Mouse (Mus musculus): ENCODE measurements around the gene Ino80.

Ino80 gene

DNA sequence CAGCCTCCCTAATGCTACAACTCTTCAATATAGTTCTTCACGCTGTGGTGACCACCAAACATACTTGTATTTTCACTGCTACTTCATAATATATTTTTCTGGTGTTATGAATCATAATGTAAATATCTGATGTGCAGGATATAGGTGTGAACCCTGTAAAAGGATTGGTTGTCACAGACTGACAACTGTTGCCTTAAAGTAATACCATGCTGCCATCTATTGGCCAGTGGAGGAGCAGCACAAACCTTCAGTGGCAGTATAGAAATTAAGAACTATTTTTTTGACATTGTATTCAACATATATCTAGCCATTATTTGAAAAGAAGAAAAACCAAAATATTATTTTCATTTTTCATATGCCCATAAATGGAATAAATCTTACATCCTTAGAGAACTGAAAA, 40.5 kb downstream of the Ino80 start:
- DNase-seq = peak; percentile 56

DNA sequence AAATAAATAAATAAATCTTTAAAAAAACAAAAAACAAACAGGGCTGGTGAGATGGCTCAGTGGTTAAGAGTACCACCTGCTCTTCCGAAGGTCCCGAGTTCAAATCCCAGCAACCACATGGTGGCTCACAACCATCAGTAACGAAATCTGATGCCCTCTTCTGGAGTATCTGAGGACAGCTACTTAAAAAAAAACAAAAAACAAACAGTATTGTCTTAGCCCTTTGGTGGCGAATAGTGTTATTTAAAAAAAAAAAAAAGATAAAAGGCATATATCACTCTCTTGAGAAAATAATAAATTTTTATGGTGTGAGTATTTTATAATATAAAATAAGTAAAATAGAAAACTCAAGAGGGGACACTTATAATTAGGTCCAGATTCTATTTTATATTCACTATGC, 41.0 kb downstream of the Ino80 start:
- DNase-seq = no peak

DNA sequence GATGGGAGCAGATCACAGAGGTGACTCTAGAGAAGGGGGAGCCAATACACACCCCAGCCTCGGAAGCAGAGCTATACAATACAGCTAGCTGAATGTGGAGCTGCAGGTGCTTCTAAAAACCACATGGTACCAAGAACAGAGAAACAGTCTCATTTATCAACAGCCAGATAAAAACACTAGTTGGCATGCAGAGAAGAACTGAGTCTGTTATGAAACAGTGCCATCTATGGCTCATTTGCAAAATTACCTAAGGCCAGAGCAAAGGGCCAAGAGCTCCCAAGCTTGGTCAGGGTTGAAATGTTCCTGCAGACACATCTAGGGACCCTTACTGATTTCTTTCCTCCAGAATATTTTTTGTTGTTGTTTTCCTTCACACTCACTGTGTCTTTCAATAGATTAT, 63.7 kb downstream of the Ino80 start:
- peak; percentile 58 for DNase-seq

DNA sequence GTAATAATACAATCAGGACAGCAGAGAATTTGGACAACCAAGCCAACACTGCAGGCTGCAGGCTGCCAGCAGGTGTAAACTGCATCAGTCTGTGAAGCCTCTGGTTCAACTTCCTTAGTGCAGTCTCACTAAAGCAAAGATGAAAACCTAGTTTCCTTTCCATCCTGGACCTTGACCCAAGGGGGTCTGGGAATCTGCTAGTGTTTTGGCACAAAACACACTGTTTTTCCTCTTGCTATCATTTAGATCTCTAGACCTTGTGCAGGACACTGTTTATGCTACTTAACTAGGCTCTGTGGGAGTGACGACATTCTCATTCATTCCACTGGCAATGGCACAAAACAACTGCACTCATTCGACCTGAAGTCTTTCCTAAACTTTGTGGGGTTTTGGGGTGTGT, 65.8 kb downstream of the Ino80 start:
- DNase-seq = peak; percentile 29

DNA sequence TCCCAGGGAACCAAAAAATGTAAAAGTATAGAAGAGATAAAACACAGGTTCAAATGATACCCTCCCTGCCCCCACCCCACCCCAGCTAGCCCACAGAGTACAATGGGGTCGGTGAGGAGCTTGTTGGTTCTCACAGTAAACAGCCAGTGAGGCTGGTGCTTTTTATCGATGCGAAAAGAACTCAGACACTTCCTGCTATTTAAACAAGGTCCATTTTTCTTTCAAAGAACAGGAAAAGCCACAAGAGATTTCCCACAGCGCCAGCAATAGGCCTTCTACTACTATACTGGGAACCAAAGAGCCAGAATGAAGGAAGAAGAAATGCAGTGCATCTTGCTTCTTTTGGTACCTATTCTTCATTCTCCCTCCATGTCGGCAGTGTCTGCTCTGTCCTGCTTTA, 66.5 kb downstream of the Ino80 start:
- peak; percentile 14 for DNase-seq

DNA sequence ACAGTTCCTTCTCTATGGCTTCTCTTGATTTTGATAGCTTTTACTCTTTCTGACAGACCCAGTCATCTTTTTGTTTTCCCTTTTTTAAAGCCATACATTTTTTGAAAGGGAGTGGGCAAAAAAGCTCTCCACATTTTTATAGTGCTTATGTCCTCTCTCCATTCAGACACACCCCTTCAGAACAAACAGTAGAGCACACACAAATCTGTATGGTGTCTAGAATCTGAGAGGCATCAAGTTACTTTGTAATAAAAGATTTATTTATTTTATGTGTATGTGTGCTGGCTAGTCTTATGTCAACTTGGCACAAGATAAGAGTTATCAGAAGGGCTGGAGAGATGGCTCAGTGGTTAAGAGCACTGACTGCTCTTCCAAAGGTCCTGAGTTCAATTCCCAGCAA, 68.8 kb downstream of the Ino80 start:
- no peak for DNase-seq

DNA sequence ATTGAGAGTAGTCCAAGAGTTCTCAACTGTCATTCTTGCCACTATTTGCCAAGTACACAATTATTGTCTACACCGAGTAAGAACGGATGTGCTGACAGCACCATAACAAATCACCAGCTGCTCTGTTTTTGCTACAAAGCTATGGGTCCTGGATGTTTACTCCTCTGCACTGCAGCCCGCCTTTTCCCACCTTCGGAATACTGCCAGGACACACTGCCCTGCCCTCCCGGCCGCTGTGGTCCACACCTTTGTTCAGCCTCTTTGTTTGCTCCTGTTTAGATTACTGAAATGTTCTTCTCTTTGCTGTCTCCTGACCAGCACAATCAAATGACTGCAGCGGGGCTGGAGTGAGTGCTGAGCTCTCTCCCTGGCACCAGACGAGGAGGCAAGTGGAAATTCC, 69.2 kb downstream of the Ino80 start:
- peak; percentile 49 for DNase-seq

DNA sequence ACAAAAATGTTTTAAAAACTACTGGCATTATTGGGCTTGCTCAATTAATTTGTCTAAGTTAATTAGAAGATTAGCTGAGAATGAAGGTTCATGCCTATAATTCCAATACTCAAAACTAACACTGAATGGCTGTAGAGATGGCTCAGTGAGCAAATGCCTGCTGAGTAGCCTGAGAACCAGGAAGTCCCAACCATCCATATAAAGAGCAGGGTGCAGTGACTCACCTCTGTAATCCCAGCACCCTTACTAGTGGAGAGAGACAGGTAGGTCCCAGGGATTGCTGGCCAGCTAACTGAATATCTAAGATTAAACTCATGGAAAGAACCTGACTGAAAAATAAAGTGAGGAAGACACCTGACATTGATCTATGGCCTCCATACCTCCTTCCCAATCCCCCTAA, 78.2 kb downstream of the Ino80 start:
- no peak for DNase-seq

DNA sequence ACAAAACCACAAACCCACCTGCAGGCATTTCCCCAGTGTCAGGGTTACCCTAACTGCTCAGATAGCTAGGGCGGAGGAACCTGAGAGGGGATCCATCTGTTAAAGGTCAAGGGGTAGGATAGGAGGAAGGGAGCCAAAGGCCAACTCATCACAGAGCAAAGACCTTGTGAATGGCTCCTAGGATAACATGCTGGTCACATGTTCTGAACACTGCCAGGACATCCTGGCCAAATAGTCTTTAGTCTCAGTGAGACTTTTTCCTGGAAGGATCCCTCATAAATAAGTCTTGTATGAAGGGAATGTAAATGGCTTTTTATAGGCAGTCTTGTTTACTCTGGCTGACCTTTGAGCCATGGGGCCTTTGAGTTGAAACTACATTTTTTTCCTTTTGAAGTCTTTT, 78.8 kb downstream of the Ino80 start:
- peak; percentile 23 for DNase-seq

DNA sequence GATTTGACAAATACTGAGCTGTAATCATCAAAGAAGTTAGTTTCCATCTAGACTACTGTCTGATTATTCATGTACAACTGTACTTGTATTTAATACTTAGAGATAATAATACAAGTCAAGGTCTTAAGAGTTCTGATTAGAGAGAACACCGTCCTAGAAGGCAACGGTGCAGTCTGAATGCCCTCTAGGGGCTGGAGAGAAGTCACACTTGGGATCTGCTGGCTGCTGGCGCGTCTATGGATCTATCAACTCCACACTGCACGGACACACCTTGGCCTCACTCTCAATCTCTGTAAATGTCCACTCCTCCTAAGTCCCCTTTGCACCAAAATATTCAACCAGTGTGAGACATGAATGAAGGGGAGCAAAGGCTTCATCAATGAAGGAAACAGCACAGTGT, 79.2 kb downstream of the Ino80 start:
- DNase-seq = no peak

DNA sequence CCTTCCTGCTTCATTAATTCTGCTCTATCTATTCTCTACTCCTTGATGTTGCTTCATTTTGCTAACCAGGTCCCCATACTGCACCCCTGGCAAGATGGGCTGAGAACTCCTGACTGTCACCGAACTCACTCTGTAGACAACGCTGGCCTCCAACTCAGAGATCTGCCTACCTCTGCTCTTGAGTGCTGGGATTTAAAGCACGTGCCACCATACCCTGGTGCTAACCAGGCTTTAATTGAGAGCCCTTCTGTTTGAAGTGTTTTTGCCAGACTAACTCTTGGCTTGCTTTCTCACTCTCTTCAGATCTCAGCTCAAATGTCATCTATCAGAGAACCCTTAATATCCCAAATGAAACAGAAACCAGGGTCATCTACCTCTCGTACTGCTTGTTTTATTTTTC, 87.5 kb downstream of the Ino80 start:
- DNase-seq = no peak

DNA sequence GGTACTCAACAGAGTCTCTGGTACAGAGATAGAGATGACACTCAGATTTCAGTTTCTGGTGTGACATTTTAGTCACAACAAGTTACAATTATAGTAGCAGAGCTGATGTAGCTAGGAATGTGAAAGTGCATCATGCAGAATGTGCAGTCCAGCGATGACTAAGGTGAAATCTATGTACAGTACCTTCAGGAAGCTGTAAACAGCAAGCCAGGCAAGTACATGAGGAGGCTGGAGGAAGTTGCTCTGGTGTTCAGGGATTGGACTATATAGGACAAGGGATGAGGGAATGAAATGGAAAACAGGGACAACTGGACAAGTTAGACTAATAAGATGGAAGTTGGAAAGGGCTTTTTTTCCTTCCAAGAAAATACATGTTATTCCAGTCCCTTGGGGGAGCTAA, 89.2 kb downstream of the Ino80 start:
- DNase-seq = no peak

DNA sequence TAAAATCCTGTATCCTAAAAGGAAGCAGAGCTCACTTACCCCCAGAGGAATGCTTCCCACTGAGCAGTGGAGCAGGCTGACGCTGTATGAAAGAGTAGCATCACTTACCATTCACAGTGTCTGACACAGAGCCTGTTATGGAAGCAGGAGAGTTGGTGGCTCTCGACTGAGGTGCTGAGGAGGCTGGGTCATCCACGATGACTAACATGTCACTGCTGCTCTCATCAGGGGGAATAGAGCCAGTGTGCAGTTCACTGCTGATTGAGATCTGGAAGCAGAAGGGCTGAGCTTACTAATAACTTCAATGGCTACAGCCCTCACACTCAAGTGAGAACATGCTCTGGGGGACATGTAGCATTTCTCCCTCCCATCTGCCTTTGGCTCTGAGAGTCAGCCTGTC, 98.0 kb downstream of the Ino80 start:
- DNase-seq = no peak

DNA sequence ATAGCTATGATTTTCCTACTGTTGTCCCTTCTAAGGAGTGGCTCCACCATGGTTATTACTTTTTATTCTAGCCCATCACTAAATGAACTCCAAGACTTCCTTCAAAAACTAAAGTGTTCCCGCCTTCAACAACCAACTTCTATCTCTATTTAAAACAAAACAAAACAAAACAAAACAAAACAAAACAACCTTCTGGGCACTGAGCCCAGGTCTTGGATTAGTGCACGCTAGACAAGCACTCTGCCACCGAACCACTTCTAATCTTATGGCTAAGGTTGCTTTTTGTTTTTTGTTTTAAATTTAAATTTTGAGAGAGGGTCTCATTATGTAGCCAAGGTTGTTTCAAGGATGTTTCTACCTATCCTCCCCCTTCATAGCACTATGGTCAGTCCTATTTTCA, 99.7 kb downstream of the Ino80 start:
- no peak for DNase-seq

DNA sequence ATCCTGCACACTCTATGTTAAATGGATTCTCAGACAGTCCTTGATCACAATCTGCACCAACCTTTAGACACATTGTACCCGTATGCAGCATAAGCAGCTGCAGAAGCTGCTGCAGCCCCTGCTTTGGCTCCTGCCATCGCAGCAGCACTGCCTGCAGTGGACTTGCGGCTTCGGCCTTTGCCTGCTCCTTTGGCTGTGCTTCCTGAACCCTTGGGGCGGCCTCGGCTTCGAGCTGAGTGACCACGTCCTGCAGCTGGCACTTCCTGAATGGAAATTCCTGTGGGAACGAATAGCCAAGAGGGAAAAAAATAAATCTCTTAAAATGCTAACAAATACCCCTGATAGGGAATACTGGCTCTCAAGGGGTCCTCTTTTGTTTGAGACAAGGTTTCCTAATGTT, 100.2 kb downstream of the Ino80 start:
- peak; percentile 42 for DNase-seq

DNA sequence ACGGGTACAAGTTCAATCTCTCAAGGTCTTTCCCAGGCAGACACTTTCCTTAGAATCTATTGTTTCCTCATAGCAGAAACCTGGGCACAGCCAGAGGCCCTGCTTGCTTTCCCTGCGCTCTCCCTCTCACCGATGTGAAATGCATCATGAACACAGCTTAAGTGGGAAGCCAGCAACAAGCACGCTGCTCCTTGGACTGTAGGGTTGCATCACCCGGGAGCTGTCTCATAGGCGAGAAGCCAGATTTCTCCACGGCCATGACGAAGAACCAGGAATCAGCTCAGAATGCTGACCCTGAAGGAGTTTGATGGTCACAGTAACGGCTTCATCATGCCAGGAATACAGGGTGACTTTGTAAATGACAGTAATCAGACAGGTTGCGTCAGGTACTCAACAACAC, 107.4 kb downstream of the Ino80 start:
- DNase-seq = no peak

DNA sequence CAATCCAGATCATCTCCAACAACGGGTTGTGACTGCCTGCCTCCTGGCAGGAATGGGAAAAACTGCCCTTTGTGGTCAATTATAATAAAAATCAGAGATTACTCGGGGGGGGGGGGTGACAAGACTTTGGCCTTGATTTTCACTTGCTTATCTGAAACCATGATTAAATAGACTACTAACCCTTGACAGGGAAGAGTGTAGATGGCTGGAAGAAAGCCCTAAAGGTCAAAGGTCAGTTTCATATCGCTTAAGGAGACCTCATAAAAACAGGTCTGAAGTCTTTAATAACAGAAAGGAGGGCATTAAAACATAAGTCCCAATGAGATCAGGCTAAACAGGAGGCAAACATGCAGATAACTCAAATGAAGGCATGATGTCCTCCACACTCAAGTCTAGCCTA, 110.1 kb downstream of the Ino80 start:
- DNase-seq = no peak

DNA sequence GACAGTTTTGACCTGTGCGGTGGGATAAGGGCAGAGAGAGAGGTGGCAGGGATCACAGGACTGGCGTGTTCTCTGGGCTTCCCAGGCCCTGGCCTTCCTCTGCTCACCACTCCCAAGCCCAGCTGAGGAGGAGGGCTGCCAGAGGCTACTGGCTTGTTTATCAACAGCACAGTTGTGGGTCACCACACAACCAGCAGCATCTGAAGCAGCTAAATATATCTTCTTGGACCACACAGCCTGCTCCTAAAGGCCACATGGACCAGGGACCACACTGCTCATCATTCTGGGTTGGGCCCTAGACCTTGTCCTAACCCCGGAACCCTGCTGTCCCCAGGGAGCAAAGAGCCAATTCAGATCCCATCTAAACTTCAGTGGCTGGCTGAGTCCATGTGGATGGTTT, 112.5 kb downstream of the Ino80 start:
- DNase-seq = no peak

DNA sequence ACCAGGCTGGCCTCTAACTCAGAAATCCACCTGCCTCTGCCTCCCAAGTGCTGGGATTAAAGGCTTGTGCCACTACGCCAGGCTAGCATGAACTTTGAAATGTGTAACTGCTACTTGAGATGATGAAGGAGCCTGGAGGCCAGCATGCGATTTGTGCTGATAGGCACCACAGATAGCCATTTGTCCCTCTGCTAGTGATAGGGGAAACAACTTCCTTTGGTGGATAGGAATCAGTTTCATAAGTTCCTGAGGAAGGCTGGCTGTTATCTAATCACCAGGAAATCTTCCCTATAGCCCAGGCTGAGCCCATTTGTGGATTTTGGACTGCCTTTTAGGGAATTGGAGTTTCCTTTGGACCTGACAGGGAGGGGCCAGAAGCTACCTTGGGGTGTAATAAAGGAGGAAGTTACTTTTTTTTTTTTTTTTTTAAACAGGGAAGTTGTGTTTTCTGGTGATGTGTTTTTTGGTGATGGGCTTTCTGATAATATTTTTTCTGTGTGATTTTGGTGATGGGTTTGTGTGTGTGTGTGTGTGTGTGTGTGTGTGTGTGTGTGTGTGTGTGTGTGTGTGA, 117.7 kb downstream of the Ino80 start:
- DNase-seq = no peak

DNA sequence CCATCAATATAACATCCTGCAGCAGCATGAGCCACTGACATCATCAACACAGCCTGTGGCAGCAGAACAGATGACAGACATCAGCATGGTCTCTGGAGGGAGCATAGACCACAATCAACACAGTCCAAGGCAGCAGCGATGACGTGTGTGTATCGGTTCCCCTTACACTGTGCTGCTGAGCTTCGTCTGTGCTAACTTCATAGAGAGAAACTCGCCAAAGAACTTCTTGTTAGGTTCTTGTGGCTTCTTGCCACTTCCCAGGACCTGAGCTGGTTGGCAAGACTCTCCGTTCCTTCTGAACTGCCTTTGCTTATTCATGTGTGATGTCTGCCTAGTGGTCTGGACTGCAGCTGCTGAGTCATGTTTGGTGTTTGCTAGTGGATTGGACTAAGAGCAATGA, 119.2 kb downstream of the Ino80 start:
- peak; percentile 54 for DNase-seq

DNA sequence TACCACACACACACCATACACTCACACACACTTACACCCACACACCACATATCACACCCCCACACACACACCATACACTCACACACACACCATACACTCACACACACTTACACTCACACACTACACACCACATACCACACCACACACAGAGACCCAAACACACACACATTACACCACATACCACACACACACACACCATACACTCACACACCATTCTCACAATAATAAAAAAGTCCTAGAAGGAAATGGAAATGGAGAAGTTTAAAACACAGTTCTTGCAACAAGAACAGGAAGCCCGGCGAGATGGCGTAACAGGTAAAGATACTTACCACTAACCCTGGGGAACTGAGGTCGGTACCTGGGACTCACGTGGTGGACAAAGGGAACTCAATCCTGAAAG, 120.7 kb downstream of the Ino80 start:
- DNase-seq = no peak

DNA sequence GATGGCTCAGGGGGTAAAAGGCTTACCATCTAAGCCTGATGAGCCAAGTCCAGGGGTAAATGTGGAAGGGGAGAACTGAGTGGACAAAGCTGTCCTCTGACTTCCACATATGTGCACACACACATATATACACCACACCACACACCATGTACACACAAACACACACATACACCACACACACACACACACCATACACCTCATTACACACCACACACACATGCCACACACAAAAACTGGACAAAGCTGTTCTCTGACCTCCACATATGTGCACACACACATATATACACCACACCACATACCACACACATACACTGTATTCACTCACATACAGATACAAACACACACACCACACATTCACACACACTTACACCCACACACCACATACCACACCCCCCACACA, 121.2 kb downstream of the Ino80 start:
- DNase-seq = no peak

DNA sequence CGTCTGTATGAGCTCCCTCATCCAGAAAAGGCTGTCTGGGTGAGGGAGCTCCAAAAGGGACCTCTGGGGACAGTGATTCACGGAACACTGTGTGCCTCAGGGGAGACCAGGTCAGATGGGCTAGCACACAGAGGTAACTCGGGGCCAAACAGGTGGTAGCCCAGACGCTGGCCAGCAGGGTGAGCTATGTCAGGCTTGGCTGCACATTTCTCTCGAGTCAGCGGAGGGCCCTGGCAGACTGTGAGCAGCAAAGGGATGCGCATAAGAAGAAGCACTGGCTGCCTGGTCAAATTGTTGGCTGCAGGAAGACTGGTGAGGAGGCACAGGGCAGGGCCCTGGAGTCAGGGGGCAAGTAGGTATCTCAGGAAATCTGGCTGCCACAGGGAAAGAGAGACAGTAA, 121.8 kb downstream of the Ino80 start:
- peak; percentile 85 for DNase-seq

DNA sequence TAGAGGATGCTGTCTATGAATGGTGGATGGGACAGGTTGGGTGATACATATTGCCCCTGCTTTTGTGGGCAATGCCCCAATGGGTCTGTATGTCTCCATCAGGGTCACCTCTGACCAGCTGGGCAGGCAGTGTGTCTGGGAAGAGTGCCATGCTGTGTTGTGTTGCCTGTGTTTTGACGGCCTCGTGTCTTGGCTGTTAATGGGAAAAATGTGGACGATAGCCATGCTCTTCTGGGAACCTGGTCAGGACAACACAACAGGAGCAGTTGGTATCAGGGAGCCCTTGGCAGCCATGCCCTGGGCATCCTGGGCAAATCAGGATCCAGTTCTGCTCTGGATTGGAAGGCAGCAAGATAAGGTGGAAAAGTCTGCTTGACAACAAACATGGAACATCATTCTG, 122.4 kb downstream of the Ino80 start:
- DNase-seq = peak; percentile 27

DNA sequence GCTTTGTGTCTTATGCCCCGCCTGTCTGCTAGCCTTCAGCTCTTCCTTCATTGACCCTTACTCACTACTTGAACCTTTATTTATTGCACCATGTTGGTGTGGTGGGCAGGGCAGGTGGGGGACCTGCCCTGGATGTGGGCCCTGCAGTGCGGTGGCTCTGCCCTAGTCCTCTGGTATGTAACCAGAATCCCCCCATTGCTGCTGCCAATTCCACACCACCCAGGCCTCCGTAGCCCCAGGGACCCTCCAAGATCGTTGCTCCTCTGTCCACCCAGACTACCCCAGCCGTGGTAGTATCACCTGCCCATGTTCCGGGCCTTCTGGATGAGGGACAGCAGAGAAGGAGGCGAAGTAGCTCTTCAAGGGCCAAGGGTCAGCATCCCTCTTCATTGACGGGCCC, 123.8 kb downstream of the Ino80 start:
- no peak for DNase-seq
